Mouse (Mus musculus) c-Kit-positive CD71-negative TER-119-negative erythroid progenitor cells, embryonic 14.5 days (primary cell): ENCODE measurements around the gene Prkaa1.
"Not testable (repeated sequence)": the region's sequence is repeated elsewhere in the genome, so short reads cannot be mapped to it uniquely, and the experiment has no call there.

Experiments used
- DNase-seq: peaks from one replicate; pipeline ENCODE4 v3.0.0-alpha.2; 2013; ENCODE audit warnings: low read depth

Gene Prkaa1

DNA sequence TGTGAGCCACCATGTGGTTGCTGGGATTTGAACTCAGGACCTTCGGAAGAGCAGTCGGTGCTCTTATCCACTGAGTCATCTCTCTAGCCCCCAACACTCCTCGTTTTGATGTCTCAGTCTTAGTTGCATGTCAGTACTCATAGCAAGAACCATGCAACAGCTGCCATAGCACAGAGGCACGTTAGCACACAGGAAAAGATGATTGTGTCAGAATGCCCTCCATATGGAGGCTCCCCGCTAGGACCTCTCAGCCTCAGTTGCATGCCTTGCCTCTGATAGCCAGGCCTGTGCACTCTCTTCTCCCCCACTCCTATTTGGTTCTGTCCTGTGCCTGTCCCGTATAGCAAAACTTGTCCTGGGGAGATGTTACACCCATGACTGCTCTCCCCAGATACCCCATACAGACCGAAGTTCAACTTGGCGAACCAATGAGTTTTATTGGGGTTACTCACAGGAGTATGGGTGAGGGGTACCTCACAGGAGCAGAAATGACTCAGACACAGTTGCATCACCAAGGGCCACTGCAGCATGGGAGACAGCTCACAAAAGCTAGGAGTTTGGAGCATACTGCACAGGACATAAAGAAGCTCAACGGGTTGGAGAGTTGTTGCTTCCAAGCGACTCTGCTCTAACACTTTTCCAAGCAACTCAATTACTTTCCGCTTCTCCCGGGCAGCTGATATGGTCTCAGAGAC is 14.4 kb upstream of the Prkaa1 start:
- no peak for DNase-seq

DNA sequence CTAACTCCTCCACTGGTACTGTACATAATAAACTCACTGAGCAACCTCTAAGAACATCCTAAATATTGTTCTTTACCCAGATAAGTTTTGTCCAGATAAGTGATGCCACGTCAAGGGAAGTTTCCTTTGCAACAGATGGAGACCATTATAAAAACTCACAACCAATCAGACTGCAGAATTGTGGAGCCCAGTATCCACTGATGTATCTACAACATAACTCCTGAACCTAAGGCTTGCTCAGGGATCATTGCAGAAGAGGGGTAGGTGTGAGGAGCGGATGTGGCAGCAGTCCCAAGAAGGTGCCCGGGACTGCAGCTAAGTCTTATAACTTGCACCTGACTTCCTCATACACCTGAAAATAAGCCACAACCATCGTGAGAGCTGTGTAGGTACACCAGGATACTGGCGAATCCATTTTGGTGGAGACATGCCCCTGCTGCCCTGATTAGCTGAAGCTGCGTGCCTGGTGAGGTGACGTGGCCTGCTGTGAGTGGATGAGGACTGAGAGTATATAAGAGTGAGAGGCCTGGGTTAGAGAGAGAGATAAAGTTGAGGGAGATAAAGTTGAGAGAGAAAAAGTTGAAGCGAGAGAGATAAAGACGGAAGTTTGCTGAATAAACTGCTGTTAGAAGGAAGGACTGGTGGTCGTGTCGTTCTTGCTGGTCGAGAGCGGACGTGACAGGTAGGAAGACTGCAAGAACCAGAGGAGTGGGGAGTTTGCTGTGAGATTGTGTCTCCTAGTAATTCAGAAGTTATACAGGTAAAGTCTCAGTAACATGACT is 12.6 kb upstream of the Prkaa1 start:
- not testable (repeated sequence) for DNase-seq

DNA sequence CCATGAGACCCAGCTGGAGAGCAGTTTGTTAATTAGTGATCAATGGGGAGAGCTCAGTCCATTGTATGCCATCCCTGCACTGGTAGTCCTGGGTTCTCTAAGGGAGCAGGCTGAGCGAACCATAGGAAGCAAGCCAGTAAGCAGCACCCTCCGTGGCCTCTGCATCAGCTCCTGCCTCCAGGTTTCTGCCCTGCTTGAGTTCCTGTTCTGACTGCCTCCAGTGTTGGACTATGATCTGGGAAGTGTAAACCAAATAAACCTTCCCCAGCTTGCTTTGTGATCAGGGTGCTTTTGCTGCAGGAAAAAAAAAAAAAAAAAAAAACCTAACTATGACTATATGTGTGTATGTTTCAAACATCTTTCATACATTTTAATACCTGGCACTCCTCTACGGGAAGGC is 10.4 kb upstream of the Prkaa1 start:
- no peak for DNase-seq

DNA sequence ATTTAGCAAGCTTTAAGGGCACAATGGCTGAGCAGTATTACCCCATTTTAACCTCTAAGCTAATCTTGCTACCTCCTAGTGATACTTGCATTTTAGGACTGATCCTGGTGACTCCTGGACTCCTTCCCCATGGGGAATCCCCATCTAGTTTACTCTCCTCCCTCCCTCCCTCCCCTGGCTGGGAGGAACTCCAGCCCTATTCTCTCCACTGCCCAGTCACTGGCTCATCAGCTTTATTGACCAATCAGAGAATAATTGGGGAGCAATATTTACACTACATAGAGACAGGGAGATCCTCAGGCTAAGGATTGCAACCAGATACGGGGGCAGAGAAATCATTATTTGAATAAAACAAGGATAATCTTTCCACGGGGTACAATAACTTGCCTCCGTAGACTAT is 9.5 kb upstream of the Prkaa1 start:
- no peak for DNase-seq

DNA sequence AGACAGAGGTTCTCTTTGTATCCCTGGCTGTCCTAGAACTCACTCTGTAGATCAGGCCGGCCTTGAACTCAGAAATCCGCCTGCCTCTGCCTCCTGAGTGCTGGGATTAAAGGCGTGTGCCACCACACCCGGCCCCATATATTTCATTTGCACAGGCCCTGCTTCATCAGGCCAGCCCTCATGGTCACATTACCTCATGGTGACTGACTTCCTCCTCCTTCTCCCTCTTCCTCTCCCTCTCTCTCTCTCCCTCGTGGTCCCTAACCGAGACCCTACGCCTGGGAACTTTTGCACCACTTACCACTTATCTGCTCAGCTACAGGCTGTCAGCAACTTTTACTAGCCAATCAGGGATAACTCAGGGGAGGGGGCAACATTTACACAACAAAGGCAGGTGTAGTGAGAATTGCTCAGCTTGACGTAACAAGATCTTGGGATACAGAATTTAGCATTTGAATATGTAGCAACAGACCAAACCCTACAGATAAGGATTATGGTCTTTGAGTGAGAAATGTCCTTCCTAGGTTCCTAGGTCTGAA is 8.6 kb upstream of the Prkaa1 start:
- DNase-seq = no peak

DNA sequence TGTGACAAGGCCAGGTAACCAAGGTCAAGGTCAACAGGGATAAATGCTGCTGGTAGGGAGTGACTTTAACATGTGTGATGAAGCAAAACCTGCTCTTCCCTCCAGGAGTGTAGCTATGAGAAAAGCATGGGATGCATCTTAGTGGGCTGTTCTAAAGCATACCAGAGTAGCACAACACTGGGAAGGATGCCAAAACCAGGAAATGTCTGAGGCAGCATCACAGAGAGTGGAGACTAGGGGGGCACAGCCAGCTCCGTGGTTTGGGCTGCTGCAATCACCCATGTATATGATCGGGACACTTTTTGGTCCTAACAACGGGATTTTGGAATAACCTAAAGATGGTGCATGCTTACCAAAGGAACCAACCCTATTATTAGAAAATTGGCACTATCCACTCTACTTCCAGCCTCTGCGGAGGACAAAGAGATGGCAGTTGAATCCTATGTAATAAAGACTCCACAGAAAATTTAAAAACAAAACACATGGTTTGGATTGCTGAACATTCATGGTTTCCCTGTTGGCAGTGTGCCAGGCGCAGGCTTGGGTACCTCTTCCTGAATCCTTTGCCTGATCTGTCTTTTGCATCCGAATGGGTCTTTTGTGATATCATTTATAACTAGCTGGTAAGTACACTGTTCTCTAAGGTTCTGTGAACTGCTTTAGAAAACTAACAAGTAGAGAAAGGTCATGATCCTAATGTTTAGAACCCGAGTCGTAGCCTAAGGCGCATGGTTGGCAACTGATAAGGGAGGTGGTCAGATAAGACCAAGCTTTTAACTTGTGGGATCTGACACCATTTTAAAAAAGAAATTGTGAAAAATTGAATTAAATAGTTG is 5.4 kb upstream of the Prkaa1 start:
- no peak for DNase-seq

DNA sequence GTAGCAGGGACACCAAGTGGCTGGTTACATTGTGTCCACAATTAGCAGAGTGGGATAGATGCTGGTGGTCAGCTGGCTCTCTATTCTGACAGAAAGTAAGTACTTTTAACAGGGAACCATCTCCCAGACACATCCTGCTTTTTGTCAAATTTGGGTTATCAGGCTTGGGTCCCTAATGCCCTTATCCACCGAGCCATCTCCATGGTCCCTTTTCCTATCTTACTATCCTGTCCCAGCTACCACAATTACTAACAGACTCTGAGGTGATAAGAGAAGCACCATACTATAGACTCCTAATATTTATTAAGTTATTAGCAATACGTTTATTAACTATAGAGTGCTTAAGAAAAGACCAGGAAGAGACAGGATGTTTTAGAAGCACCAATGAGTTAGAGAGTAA is 4.3 kb upstream of the Prkaa1 start:
- DNase-seq = no peak

DNA sequence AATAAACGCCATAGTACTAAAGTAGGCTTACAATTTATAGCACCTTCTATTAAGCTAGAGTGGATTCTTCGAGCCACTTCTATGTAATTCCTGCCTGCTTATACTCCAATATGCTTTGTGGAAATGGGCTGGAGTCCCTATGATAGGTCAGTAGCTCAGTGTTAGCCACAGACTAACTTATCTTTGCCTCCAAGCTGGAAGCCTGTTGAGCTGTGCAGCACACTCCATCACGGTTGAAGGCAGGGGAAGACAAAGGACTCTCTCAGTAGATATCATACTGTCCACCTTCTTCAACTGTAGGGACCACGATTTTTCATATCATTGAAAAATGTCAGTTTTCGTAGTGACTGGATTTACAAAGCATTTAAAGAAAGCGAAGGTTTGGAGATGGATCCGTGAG is 3.8 kb upstream of the Prkaa1 start:
- DNase-seq = no peak

DNA sequence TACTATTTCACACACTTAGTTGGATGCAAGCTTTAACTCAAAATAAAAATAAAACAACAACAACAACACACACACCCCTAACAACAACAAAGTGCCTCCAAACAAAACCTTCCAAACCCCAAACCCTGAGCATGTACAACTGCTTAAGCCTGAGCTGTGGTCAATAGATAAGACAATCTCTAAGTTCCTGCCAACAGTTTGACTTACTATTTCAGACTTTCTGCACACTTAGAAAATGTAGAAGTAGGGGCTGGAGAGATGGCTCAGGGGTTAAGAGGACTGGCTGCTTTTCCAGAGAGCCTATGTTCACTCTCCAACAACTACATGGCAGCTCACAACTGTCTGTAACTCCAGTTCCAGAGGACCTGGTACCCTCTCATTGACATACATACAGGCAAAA is 3.3 kb upstream of the Prkaa1 start:
- no peak for DNase-seq

DNA sequence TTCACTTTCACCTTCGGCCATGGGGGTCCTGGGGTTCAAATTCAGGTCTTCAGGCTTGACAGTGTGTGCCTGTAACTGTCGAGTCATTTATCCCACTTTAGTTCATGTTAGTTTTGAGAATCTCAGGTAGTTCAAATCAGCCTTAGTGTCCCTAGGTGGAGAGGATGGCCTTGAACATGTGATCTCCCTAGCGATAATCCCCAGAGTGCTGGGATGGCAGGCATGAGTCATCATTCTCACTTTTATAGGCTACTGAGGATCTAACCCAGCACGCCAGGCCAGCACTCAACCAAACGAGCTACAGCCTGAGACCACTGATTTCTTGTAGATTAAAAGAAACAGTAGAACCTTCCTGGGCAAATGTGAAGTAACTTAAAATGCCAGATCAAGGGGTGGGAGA is 1.6 kb upstream of the Prkaa1 start:
- DNase-seq = no peak

DNA sequence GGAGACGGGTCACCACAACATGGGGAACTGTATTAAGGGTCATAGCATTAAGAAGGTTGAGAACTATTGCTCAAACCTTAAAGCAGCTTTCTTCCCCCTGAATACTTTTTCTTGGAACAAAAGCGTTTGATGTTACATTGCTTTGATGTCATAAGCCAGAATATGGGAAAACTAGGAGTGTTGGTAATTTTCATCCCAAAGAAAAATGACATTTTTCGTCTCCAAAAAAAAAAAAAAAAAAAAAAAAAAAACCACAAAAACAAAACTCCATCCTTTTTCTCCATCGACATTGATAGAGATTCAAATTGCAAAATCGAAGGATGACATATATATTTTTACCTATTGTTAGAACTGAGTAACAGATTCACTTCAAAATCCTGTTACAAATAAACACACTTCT is 947 bp upstream of the Prkaa1 start:
- no peak for DNase-seq

DNA sequence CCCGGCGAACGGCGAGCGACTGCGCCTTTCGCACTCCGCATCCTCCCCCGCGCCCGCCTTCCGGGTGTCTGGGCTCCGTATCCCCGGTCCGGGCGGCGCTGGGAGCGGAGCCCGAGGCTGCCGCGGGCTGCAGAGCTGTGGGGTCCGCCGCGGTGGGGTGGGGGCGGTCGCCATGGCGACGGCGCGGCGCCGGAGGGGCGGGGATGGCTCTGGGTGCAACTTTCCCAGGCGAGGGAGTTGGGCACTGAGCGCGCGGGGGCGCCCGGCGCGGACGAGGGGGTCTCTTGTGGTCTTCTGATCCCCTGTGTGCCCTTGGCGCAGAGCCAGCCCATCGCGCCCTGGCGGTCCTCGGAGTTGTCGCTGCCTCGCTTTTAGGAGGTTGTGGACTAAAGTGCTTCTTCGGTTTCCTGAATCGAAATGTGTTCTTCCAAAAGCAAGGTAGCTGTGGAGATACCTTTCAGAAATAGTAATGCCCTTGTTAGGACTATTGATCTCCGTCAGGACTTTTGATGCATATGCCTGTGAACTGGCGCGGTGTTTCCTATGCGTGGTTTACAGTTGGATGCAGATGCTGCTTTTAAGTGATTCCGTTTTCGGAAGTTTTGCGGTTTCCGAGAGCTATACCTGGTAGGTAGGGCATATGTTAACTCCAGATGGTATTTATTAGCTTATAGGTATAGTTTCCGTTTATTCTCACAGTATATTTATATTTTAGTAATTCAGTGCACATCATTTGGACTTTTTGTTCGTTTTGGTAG is 539 bp downstream of the Prkaa1 start:
- no peak for DNase-seq

DNA sequence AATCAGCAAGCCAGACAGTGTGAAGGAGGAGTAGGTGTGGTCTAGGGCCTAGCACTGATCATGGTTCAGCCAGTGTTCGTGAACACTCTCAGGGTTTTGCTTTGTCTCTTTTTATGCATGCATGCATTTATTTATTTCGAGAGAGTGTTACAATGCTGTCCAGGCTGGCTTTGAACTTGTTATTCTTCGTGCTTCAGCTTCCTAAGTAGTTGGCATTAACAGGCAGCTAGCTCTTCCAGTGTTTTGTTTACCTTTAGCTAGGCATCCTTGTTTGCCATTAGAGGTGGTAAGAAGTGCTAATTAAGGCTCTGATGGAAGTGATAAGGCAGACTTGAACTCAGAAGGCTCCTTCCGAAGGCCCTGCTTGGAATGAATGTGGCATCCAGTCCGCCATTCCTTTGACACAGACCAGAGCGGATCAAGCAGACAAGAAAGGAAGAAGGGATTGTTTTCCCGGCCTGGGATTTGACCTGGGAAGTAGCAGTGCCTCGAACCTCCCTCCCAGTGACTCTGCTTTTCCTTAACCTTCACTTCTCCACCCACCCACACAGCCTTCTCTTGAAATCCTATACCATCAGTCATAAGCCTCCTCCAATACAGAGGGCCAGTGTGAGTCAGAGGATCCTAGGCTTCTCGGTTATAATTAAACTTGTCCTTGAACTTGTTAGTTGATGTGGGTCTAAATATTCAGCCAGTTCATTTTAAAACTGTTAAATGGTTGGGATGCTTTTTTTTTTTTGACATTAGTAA is 1.7 kb downstream of the Prkaa1 start:
- DNase-seq = no peak

DNA sequence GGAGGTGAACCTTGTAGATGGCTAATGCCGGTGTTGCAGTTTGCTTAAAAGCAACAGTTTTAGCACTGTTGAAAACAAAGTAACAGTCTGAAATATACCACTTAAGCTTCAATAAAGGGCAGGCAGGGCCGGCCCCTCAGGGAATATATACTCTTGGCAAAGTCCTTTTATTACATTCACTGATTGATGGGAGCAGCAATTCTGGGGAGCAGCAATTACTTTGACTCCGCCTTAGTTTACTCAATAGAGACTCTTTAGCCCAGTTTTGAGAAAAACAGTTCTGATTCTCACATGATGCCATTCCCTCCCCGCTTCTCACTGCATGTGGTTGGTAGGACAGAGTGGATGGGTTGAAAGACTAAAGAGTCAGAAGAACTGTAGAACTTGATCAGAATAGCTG is 5.5 kb downstream of the Prkaa1 start:
- DNase-seq = no peak

DNA sequence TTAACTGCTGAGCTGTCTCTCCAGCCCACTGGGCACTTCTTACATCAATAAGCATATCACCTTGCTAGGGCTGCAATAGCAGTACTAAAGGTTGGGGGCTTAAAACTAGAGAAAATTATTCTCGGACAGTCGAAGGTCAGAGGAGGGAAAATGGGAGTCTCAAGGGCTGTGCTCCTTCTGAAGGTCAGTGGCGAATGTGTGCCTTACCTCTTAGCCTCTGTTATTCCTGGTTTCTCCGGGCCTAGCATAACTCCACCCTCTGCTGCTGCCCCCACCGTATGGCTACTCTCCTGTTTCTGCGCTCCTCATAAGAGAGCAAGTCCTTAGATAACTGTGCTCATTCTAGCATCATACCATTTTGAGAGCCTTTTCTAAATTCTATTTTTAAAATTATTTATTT is 8.5 kb downstream of the Prkaa1 start:
- no peak for DNase-seq

DNA sequence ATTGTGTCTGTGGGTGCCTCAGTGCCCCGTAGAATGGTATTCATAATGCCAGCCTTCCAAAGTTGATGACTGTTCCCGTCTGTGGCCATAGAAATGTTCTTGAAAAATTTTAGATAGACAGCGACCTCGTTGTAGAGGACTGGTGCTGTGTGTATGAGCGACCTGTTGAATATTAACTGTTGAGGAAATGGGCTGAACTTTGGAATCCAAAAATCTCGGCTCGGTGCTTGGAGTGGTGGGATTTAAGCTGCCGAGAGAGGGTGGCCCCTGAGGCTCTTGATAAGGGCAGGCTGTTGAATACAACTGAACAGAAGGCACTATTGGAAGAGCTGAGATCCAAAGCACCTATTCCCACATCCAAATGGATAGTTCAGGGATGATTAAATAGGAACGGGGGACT is 11.0 kb downstream of the Prkaa1 start:
- DNase-seq = no peak

DNA sequence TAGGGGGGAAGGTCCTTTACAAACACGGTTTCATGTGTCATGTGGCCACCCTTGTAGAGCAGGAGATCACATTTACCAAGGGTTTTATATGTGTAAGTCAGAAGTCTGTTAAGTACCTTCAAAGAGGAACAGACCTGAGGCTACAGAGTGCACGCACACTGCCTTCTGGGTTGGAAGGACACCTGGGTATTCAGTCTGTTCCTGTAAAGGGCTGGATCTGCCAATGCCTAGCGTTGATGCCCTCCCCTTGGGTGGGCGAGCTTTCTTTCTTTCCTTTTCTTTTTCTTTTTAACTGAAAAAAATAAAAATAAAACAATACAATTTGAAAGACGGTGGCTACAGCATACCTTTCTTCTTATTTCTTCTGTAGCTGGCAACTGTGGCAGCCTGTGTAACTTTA is 11.4 kb downstream of the Prkaa1 start:
- no peak for DNase-seq

DNA sequence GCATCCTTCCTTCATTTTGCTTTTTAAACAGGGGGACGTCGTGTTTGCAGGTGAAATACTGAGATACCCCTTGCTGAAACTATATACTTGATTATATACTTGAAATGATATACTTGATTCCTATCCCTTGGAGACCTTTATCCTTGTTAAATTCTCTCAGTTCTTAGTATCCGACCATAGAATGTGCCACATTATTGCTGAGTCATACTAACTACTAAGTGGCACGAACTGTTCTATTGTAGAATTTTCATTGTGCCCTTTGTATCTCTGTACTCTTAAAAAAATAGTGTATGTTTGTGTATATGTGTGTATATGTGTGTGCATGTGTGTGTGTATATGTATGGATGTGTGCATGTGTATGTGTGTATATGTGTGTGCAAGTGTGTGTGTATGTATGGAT is 12.7 kb downstream of the Prkaa1 start:
- DNase-seq = no peak

DNA sequence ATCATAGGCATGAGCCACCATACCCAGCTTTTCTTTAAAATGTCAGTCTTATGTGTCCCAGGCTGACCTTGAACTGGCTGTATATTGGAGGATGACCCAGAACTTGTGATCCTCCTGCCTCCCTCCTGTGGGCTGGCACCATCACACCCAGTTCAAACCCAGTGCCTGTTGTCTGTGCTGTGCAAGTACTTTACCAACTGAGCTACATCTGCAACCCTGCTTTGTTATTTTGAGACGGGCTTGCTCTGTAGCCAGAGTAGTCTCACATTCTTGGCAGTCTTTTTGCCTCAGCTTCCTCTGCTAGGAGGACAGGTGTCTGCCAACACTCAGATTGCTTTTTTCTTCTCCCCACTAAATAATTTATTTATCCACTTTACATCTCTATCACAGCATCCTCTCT is 13.7 kb downstream of the Prkaa1 start:
- DNase-seq = no peak

DNA sequence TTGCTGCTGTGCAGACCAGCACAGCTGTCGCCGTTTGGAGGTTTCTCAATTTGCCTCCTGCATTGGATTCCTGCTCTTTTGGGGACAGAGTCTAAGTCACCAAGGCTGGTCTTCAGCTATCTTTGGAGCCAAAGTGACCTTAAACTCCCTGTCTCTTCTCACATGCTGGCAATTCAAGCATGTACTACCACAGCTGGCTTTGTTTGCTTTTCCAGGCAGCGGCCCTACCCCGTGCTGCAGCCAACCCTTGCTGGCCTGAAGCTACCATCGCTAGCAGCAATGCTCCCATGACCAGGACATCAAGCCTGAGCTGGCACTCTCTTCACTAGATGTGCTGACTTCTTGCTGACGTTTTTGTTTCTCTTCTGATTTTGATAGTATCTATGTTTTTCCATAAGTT is 15.2 kb downstream of the Prkaa1 start:
- no peak for DNase-seq

DNA sequence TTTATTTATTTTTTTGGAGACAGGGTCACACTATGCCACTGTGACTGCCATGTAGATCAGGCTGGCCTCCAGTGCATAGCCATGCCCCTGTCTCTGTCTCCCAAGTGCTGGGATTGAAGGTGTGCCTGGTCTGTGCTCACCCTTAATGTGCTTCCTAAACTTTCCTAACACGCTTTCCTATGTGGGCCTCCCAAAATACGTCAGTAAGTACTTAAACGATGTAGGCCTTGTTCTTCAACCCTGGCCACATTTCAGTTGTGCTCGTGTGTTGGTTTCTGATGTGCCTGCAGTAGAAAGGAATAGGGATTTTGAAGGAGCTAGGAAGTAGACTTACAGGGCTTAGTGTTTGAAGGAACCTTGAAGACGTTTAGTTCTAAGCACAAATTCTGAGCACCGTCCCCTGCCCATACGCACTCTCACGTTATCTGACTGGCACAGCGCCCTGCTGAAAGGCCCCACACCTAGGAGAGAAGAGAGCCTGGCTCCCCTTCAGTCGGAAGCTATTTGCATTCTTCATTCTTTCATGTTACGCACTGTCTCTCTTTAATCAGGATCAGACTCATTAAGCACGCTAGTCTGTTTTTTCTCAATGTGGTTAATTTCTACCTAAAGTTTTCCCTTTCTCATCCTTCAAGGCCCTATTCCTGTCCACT is 21.6 kb downstream of the Prkaa1 start:
- no peak for DNase-seq
